Mouse (Mus musculus) forebrain, embryonic 12.5 days (tissue): Measurements from ENCODE around the gene Acads. TPM values are rescaled to one million over a fixed set of nuclear protein-coding genes. Genes with fewer than 3 reads are reported as not detected.
"Not testable (repeated sequence)": the region's sequence is repeated elsewhere in the genome, so short reads cannot be mapped to it uniquely, and the experiment has no call there.

Source experiments
- ATAC-seq: fragments of 200-750 bp; cut with Nextera tagmentation; 2 replicates; pipeline ENCODE4 v1.8.0; 2017; ENCODE audit warnings: moderate TSS enrichment; ENCODE audit not compliant: low FRiP score
- H3K27ac ChIP-seq: fragments of 300-500 bp; sonication (generic); 2 replicates; pipeline ENCODE4 v1.5.1; 2016; ENCODE audit warnings: mild to moderate bottlenecking
- H3K27me3 ChIP-seq: fragments of 300-500 bp; sonication (generic); 2 replicates; pipeline ENCODE4 v1.6.1; 2016; ENCODE audit warnings: mild to moderate bottlenecking
- H3K36me3 ChIP-seq: fragments of 300-500 bp; sonication (generic); replicated peaks from 2 replicates; pipeline ENCODE4 v1.6.1; 2016; ENCODE audit warnings: mild to moderate bottlenecking
- H3K4me1 ChIP-seq: fragments of 300-500 bp; sonication (generic); 2 replicates; pipeline ENCODE4 v1.6.1; 2016
- H3K4me2 ChIP-seq: fragments of 300-500 bp; sonication (generic); 2 replicates; pipeline ENCODE4 v1.6.1; 2016; ENCODE audit warnings: mild to moderate bottlenecking, moderate library complexity
- H3K4me3 ChIP-seq: fragments of 300-500 bp; sonication (generic); replicated peaks from 2 replicates; pipeline ENCODE4 v1.5.1; 2016; ENCODE audit warnings: mild to moderate bottlenecking
- H3K9ac ChIP-seq: fragments of 300-500 bp; sonication (generic); 2 replicates; pipeline ENCODE4 v1.6.1; 2016; ENCODE audit warnings: mild to moderate bottlenecking
- H3K9me3 ChIP-seq: fragments of 300-500 bp; sonication (generic); 2 replicates; pipeline ENCODE4 v1.6.1; 2016
- WGBS: fragments of 180-500 bp; shearing (Covaris S2); methylation state at CpG from one replicate; pipeline ENCODE4 v1.1.7; 2016; 5-methylcytosine and 5-hydroxymethylcytosine counted together
- polyA plus RNA-seq: library from polyadenylated mRNA; unstranded; fragments of >200 nt; fragmentation: Nextera tagmentation; extraction: Ambion mirVana; gene quantifications from 2 replicates; pipeline ENCODE4 v1.2.1, GENCODE M21; 2016

The Acads gene
- polyA plus RNA-seq: 32.7 and 33.0 TPM in 2 replicates

GRCm38 (mm10) chr5:115118961-115119570 lies at the start of gene Acads:
Gene Acads (minus strand): TSS chr5:115119346.
- Histone ChIP-seq H3K27ac (peak within 1 kb of the TSS; percentile 59; the same call in 1 of the 2 replicates), H3K4me1 (peaks cover 14% of the 10 kb centered on the region), H3K4me2 (peak within 1 kb of the TSS; percentile 81), H3K4me3 (peak within 1 kb of the TSS; percentile 74), H3K27me3 (no peaks in the 10 kb centered on the region), H3K9me3 (no peaks in the 10 kb centered on the region), H3K9ac (peak within 1 kb of the TSS; percentile 84), H3K36me3 (peaks cover 25% of the 10 kb centered on the region)
- WGBS: under 1% methylated on average over 39 of the region's 39 CpGs
- peak; percentile 93 for ATAC-seq

- Histone ChIP-seq H3K4me2 (no peak overlapping the region), H3K27me3 (no peaks in the 10 kb centered on the region), H3K4me1 (peaks cover 10% of the 10 kb centered on the region), H3K9ac (no peak overlapping the region), H3K36me3 (no peaks in the 10 kb centered on the region), H3K27ac (no peak overlapping the region), H3K4me3 (no peak overlapping the region), H3K9me3 (no peaks in the 10 kb centered on the region)
- ATAC-seq: no peak
- 85% methylated on average over 6 of the region's 6 CpGs for WGBS
Observed at GRCm38 (mm10) chr5:115167396-115167795, 48.2 kb upstream of the Acads start.

GRCm38 (mm10) chr5:115166815-115167194 lies 47.7 kb upstream of the Acads start:
- Histone ChIP-seq H3K4me3 (no peak overlapping the region), H3K36me3 (no peaks in the 10 kb centered on the region), H3K4me2 (no peak overlapping the region), H3K9ac (no peak overlapping the region), H3K9me3 (no peaks in the 10 kb centered on the region), H3K4me1 (peaks cover 10% of the 10 kb centered on the region), H3K27ac (no peak overlapping the region), H3K27me3 (no peaks in the 10 kb centered on the region)
- ATAC-seq: no peak
- 86% methylated on average over 7 of the region's 7 CpGs for WGBS

DNA sequence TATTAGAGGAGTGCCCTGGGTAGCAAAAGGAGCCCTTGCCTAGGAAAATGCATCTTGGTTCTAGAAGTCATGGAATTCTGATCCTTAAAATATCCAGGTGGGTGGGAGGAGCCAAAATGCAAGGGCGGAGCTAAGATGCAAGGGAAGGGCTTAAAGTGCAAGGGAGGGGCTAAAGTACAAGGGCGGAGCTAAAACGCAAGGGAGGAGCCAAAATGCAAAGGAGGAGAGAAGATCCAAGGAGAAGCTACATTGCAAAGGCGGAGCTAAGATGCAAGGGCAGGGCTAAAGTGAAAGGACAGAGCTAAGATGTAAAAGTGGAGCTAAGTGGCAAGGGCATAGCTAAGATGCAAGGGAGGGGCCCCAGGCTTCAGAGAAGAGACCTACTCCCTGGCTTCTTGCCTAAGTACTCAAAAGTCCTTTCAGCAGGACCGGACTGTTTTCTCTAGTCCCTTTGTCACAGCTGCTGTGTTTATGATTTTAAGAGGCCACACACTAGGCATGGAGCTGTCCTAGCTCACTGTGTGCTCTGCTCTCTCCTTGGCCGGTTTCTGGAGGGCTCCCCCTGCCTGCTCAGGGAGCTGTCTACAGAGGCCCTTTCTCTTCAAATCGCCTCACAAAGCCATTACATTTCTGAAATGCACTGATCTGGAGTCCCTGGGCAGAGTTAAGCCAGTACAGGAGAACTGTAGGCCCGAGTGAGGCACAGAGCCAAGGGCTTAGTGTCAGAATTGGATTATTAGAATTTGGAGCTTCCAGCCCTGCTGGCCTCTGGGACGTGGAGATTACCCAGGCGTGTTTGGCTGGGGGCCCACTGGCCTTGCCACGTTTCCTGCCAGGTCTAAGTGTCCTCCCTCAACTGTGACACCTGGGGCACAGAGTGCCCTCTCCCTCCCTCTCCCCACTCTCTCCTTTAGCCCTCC lies 47.0 kb upstream of the Acads start:
- Histone ChIP-seq H3K27me3 (no peaks in the 10 kb centered on the region), H3K9me3 (no peaks in the 10 kb centered on the region), H3K9ac (no peak overlapping the region), H3K4me3 (no peak overlapping the region), H3K4me1 (peaks cover 10% of the 10 kb centered on the region), H3K27ac (no peak overlapping the region), H3K4me2 (no peak overlapping the region), H3K36me3 (no peaks in the 10 kb centered on the region)
- 52% methylated on average over 11 of the region's 11 CpGs for WGBS
- ATAC-seq: no peak

- H3K9ac ChIP-seq: no peak overlapping the region
- 71% methylated on average over 9 of the region's 9 CpGs for WGBS
- no peak overlapping the region for H3K4me2 ChIP-seq
- ATAC-seq: no peak
- H3K4me1 ChIP-seq: peaks cover 13% of the 10 kb centered on the region
- no peaks in the 10 kb centered on the region for H3K9me3 ChIP-seq
- no peak overlapping the region for H3K4me3 ChIP-seq
- H3K27me3 ChIP-seq: no peaks in the 10 kb centered on the region
- H3K36me3 ChIP-seq: no peaks in the 10 kb centered on the region
- no peak overlapping the region for H3K27ac ChIP-seq
Observed at GRCm38 (mm10) chr5:115165351-115165750, 46.2 kb upstream of the Acads start.

DNA sequence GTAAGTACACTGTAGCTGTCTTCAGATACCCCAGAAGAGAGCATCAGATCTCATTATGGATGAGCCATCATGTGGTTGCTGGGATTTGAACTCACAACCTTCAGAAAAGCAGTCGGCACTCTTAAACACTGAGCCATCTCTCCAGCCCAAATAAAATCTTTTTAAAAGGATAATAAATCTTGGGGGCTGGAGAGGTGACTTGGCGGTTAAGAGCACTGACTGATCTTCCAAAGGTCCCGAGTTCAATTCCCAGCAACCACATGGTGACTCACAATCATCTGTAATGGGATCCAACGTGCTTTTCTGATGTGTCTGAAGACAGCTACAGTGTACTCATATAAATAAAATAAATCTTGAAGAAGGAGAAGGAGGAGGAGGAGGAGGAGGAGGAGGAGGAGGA lies 45.3 kb upstream of the Acads start:
- not testable (repeated sequence) for H3K9ac ChIP-seq, H3K36me3 ChIP-seq, H3K27me3 ChIP-seq, H3K4me3 ChIP-seq, ATAC-seq, H3K27ac ChIP-seq, H3K9me3 ChIP-seq, H3K4me2 ChIP-seq
- H3K4me1 ChIP-seq: peaks cover 13% of the 10 kb centered on the region
- WGBS: 84% methylated on average over 4 of the region's 4 CpGs

GRCm38 (mm10) chr5:115163563-115163962 lies 44.4 kb upstream of the Acads start:
- Histone ChIP-seq H3K4me1 (peaks cover 11% of the 10 kb centered on the region), H3K27ac (no peak overlapping the region), H3K9ac (no peak overlapping the region), H3K36me3 (no peaks in the 10 kb centered on the region), H3K9me3 (no peaks in the 10 kb centered on the region), H3K4me3 (no peak overlapping the region), H3K4me2 (no peak overlapping the region), H3K27me3 (no peaks in the 10 kb centered on the region)
- ATAC-seq: no peak
- 37% methylated on average over 8 of the region's 8 CpGs for WGBS

- not testable (repeated sequence) for H3K4me2 ChIP-seq, ATAC-seq, H3K27ac ChIP-seq, H3K4me3 ChIP-seq, H3K27me3 ChIP-seq, H3K36me3 ChIP-seq, H3K9ac ChIP-seq, H3K9me3 ChIP-seq
- 75% methylated on average over 1 of the region's 1 CpGs for WGBS
- peaks cover 17% of the 10 kb centered on the region for H3K4me1 ChIP-seq
Observed at GRCm38 (mm10) chr5:115161940-115162279, 42.8 kb upstream of the Acads start.

DNA sequence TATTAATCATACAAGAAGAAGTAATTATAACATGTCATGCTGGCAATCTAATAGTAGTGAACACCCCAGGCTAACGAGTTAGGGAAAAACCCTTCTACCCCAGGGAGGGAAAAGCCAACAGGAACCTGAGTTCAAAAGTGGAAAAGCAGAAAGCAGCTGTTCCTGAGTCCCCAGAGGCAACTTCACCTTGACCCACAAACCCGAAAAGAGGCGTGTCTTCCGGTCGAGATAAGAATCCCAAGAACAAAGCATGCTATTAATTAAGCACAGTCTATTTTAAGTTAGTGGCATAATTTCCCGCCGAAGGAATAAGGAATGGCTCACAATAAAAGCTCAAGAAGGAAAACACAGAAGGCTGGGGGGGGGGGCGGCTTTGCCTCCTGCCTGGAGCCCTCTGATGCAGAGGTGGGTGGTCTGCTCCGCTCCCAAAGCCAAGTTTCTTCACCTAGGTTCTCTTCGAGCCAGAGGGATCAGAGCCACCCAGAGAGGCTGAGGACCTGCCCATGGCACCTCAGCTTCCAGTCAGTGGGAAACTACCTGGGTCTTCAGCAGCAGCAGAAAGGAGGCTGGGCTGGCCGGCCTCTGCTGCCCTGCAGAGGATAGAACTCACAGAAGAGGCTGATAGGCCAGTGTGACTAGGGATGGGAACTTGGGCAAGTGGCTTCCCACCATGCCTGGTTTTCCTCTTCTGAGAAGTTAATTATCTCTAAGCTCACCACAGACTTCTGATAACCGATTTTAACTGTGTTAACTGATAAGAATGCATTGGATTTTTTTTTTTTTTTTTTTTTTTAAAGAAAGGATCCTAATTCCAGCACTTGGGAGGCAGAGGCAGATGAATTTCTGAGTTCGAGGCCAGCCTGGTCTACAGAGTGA lies 42.2 kb upstream of the Acads start:
- H3K36me3 ChIP-seq: no peaks in the 10 kb centered on the region
- H3K4me2 ChIP-seq: no peak overlapping the region
- 57% methylated on average over 13 of the region's 13 CpGs for WGBS
- no peaks in the 10 kb centered on the region for H3K27me3 ChIP-seq
- ATAC-seq: no peak
- no peak overlapping the region for H3K9ac ChIP-seq
- no peak overlapping the region for H3K27ac ChIP-seq
- H3K9me3 ChIP-seq: no peaks in the 10 kb centered on the region
- H3K4me3 ChIP-seq: no peak overlapping the region
- H3K4me1 ChIP-seq: peaks cover 23% of the 10 kb centered on the region

- ATAC-seq: no peak
- Histone ChIP-seq H3K27ac (no peak overlapping the region), H3K4me2 (no peak overlapping the region), H3K4me3 (no peak overlapping the region), H3K9me3 (no peaks in the 10 kb centered on the region), H3K36me3 (no peaks in the 10 kb centered on the region), H3K27me3 (no peaks in the 10 kb centered on the region), H3K9ac (no peak overlapping the region), H3K4me1 (peaks cover 26% of the 10 kb centered on the region)
- 81% methylated on average over 6 of the region's 6 CpGs for WGBS
Observed at GRCm38 (mm10) chr5:115160655-115161054, 41.5 kb upstream of the Acads start.

- no peak for ATAC-seq
- Histone ChIP-seq H3K27ac (peak overlapping the region; percentile 94), H3K36me3 (no peaks in the 10 kb centered on the region), H3K27me3 (no peaks in the 10 kb centered on the region), H3K4me2 (peak overlapping the region; percentile 53), H3K4me1 (peaks cover 41% of the 10 kb centered on the region), H3K4me3 (peak overlapping the region; percentile 91), H3K9me3 (no peaks in the 10 kb centered on the region), H3K9ac (peak overlapping the region; percentile 65)
- WGBS: 31% methylated on average over 12 of the region's 12 CpGs
Observed at GRCm38 (mm10) chr5:115159165-115159564, 40.0 kb upstream of the Acads start.
